Mouse (Mus musculus): ENCODE measurements around the gene Cnpy4. TPM values are rescaled to one million over a fixed set of nuclear protein-coding genes. Genes with fewer than 3 reads are reported as not detected.

The Cnpy4 gene
- 59.5 and 60.5 TPM in 2 replicates for polyA plus RNA-seq (2015; fragmentation: Nextera tagmentation; extraction: Ambion mirVana)

GRCm38 (mm10) chr5:138186950-138187638 lies at the start of gene Cnpy4, which contains the start of gene Taf6:
TSS of gene Cnpy4 (plus strand) at chr5:138187485.
TSS of gene Taf6 (minus strand) at chr5:138187451.
- ATAC-seq (ENCODE audit: low read depth) = peak; percentile 90
- Histone ChIP-seq H3K4me1 (replicated peaks; ENCODE audit: control insufficient read depth, insufficient read depth, low read length) (peaks cover 14% of the 10 kb centered on the region), H3K9ac (ENCODE audit: low read length) (peak within 1 kb of the TSS; percentile 76), H3K9me3 (ENCODE audit: control insufficient read depth, low read length) (no peaks in the 10 kb centered on the region), H3K27me3 (ENCODE audit: control insufficient read depth, insufficient read depth, low read depth, low read length) (no peaks in the 10 kb centered on the region), H3K36me3 (ENCODE audit: control insufficient read depth, insufficient read depth, low read length) (peaks cover 10% of the 10 kb centered on the region), H3K4me3 (ENCODE audit: low read length) (peak within 1 kb of the TSS; percentile 84), H3K27ac (ENCODE audit: low read length) (peak within 1 kb of the TSS; percentile 47), H3K4me2 (ENCODE audit: low read depth, low read length) (peak within 1 kb of the TSS; percentile 68)
- WGBS = 0% methylated on average over 31 of the region's 31 CpGs

GRCm38 (mm10) chr5:138137935-138138549 lies 49.2 kb upstream of the Cnpy4 start:
- no peak for ATAC-seq (ENCODE audit: low read depth)
- 53% methylated on average over 8 of the region's 8 CpGs for WGBS

GRCm38 (mm10) chr5:138138585-138138984 lies 48.7 kb upstream of the Cnpy4 start:
- Histone ChIP-seq H3K9me3 (ENCODE audit: control insufficient read depth, low read length) (no peaks in the 10 kb centered on the region), H3K4me1 (replicated peaks; ENCODE audit: control insufficient read depth, insufficient read depth, low read length) (no peaks in the 10 kb centered on the region), H3K4me2 (ENCODE audit: low read depth, low read length) (no peak overlapping the region), H3K36me3 (ENCODE audit: control insufficient read depth, insufficient read depth, low read length) (peaks cover 15% of the 10 kb centered on the region), H3K9ac (ENCODE audit: low read length) (no peak overlapping the region), H3K27me3 (ENCODE audit: control insufficient read depth, insufficient read depth, low read depth, low read length) (no peaks in the 10 kb centered on the region), H3K4me3 (ENCODE audit: low read length) (no peak overlapping the region), H3K27ac (ENCODE audit: low read length) (no peak overlapping the region)
- ATAC-seq (ENCODE audit: low read depth) = no peak
- 73% methylated on average over 4 of the region's 4 CpGs for WGBS

More at GRCm38 (mm10) chr5:138137935-138138549, 49.2 kb upstream of the Cnpy4 start:
- Histone ChIP-seq H3K4me3 (ENCODE audit: low read length) (no peak overlapping the region), H3K4me2 (ENCODE audit: low read depth, low read length) (no peak overlapping the region), H3K9me3 (ENCODE audit: control insufficient read depth, low read length) (no peaks in the 10 kb centered on the region), H3K27me3 (ENCODE audit: control insufficient read depth, insufficient read depth, low read depth, low read length) (no peaks in the 10 kb centered on the region), H3K27ac (ENCODE audit: low read length) (no peak overlapping the region), H3K9ac (ENCODE audit: low read length) (no peak overlapping the region), H3K36me3 (ENCODE audit: control insufficient read depth, insufficient read depth, low read length) (peaks cover 21% of the 10 kb centered on the region), H3K4me1 (replicated peaks; ENCODE audit: control insufficient read depth, insufficient read depth, low read length) (no peaks in the 10 kb centered on the region)

- Histone ChIP-seq H3K27ac (ENCODE audit: low read length) (no peak overlapping the region), H3K4me1 (replicated peaks; ENCODE audit: control insufficient read depth, insufficient read depth, low read length) (peaks cover 7% of the 10 kb centered on the region), H3K36me3 (ENCODE audit: control insufficient read depth, insufficient read depth, low read length) (peaks cover 9% of the 10 kb centered on the region), H3K9ac (ENCODE audit: low read length) (peak overlapping the region; percentile 97), H3K9me3 (ENCODE audit: control insufficient read depth, low read length) (no peaks in the 10 kb centered on the region), H3K4me3 (ENCODE audit: low read length) (peak overlapping the region; percentile 91), H3K27me3 (ENCODE audit: control insufficient read depth, insufficient read depth, low read depth, low read length) (no peaks in the 10 kb centered on the region), H3K4me2 (ENCODE audit: low read depth, low read length) (peak overlapping the region; percentile 74)
- 54% methylated on average over 3 of the region's 3 CpGs for WGBS
- no peak for ATAC-seq (ENCODE audit: low read depth)
These were observed 32.9 kb upstream of the Cnpy4 start for GRCm38 (mm10) chr5:138154390-138154789.

DNA sequence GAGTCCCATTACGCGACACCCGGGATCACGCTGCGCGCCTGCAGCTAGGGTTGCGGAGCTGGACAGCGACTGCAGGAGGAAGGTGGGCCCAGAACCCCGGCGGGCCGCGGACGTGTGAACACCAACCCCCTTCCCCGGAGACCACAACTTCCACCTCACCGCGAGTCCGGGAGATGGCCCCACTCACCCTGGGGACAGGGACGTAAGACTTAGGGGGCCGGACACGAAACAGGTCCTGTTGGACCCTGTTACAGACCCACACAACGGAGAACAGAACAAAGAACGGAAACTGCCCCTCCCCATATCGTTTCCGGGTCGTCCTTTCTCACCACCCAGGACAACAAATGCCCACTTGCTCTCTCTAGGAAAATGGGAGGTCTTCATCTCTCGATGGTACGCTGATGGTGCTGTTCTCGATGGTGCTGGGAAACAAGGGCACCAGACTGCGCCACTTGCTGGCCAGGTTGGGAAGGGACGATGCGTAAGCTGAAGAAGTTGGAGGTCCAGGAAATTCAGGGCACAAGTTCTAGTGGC lies 31.8 kb upstream of the Cnpy4 start, which contains the start of gene Zfp113:
Gene Zfp113, minus strand, starts transcription at position 302 of the 534 bp plus-strand sequence.
- Histone ChIP-seq H3K4me3 (ENCODE audit: low read length) (peak within 1 kb of the TSS; percentile 91), H3K27ac (ENCODE audit: low read length) (peak within 1 kb of the TSS; percentile 93), H3K4me2 (ENCODE audit: low read depth, low read length) (peak within 1 kb of the TSS; percentile 74), H3K27me3 (ENCODE audit: control insufficient read depth, insufficient read depth, low read depth, low read length) (no peaks in the 10 kb centered on the region), H3K9ac (ENCODE audit: low read length) (peak within 1 kb of the TSS; percentile 97), H3K9me3 (ENCODE audit: control insufficient read depth, low read length) (no peaks in the 10 kb centered on the region), H3K36me3 (ENCODE audit: control insufficient read depth, insufficient read depth, low read length) (peaks cover 6% of the 10 kb centered on the region), H3K4me1 (replicated peaks; ENCODE audit: control insufficient read depth, insufficient read depth, low read length) (peaks cover 10% of the 10 kb centered on the region)
- peak; percentile 97 for ATAC-seq (ENCODE audit: low read depth)
- under 1% methylated on average over 31 of the region's 31 CpGs for WGBS

DNA sequence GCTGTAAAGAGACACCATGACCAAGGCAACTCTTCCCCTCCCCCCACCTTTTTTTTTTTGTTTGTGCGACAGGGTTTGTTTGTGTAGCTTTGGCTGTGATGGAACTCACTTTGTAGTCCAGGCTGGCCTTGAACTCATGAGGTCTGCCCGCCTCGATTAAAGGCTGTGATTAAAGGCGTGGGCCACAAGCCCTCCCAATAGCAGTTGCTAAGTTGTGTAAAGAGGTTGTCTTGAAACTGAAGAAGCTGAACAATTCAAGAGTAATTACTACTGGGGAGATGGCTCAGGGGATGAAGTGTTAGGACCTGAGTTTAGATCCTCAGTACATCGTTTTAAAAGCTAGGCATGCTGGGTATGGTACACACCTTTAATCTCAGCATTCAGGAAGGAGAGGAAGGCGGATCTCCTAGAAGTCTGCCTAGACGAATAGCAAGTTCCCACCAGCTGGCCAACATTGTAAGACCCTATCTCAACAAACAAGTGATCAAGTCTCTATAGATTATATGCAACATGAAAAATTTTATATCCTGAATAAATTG lies 27.0 kb upstream of the Cnpy4 start:
- Histone ChIP-seq H3K9me3 (ENCODE audit: control insufficient read depth, low read length) (no peaks in the 10 kb centered on the region), H3K4me3 (ENCODE audit: low read length) (peak overlapping the region; percentile 91), H3K4me1 (replicated peaks; ENCODE audit: control insufficient read depth, insufficient read depth, low read length) (peaks cover 8% of the 10 kb centered on the region; the same call in 1 of the 2 replicates), H3K4me2 (ENCODE audit: low read depth, low read length) (peak overlapping the region; percentile 64), H3K9ac (ENCODE audit: low read length) (peak overlapping the region; percentile 86), H3K27me3 (ENCODE audit: control insufficient read depth, insufficient read depth, low read depth, low read length) (no peaks in the 10 kb centered on the region), H3K36me3 (ENCODE audit: control insufficient read depth, insufficient read depth, low read length) (peaks cover 24% of the 10 kb centered on the region), H3K27ac (ENCODE audit: low read length) (peak overlapping the region; percentile 12)
- WGBS = 66% methylated on average over 7 of the region's 7 CpGs
- no peak for ATAC-seq (ENCODE audit: low read depth)

GRCm38 (mm10) chr5:138160842-138161665 lies 26.2 kb upstream of the Cnpy4 start, which contains the start of gene Cops6:
TSS of gene Cops6 (plus strand) at chr5:138161071.
- peaks cover 31% of the 10 kb centered on the region for H3K36me3 ChIP-seq (ENCODE audit: control insufficient read depth, insufficient read depth, low read length)
- H3K4me1 ChIP-seq (replicated peaks; ENCODE audit: control insufficient read depth, insufficient read depth, low read length) = peaks cover 8% of the 10 kb centered on the region; the same call in 1 of the 2 replicates
- H3K9me3 ChIP-seq (ENCODE audit: control insufficient read depth, low read length) = no peaks in the 10 kb centered on the region
- under 1% methylated on average over 42 of the region's 42 CpGs for whole genome bisulfite sequencing
- peak; percentile 97 for ATAC-seq (ENCODE audit: low read depth)
- H3K4me2 ChIP-seq (ENCODE audit: low read depth, low read length) = peak within 1 kb of the TSS; percentile 79
- no peaks in the 10 kb centered on the region for H3K27me3 ChIP-seq (ENCODE audit: control insufficient read depth, insufficient read depth, low read depth, low read length)
- H3K27ac ChIP-seq (ENCODE audit: low read length) = peak within 1 kb of the TSS; percentile 72
- H3K4me3 ChIP-seq (ENCODE audit: low read length) = peak within 1 kb of the TSS; percentile 91
- peak within 1 kb of the TSS; percentile 86 for H3K9ac ChIP-seq (ENCODE audit: low read length)

DNA sequence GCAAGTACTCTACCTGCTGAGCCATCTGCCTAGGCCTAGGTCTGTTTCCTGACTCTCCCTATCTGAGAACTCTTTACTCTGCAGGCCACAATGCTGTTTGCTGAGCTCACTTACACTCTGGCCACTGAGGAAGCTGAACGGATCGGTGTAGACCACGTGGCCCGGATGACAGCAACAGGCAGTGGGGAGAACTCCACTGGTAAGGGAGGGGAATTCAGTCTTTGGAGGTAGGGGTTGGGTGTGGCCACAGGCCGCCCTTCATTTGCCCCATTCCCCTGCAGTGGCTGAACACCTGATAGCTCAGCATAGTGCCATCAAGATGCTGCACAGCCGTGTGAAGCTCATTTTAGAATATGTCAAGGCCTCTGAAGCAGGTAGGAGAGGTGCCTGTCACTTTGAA lies 24.2 kb upstream of the Cnpy4 start:
- Histone ChIP-seq H3K4me2 (ENCODE audit: low read depth, low read length) (no peak overlapping the region), H3K9ac (ENCODE audit: low read length) (no peak overlapping the region), H3K36me3 (ENCODE audit: control insufficient read depth, insufficient read depth, low read length) (peaks cover 49% of the 10 kb centered on the region), H3K4me3 (ENCODE audit: low read length) (no peak overlapping the region), H3K27me3 (ENCODE audit: control insufficient read depth, insufficient read depth, low read depth, low read length) (no peaks in the 10 kb centered on the region), H3K9me3 (ENCODE audit: control insufficient read depth, low read length) (no peaks in the 10 kb centered on the region), H3K27ac (ENCODE audit: low read length) (no peak overlapping the region), H3K4me1 (replicated peaks; ENCODE audit: control insufficient read depth, insufficient read depth, low read length) (peaks cover 8% of the 10 kb centered on the region; the same call in 1 of the 2 replicates)
- 62% methylated on average over 6 of the region's 6 CpGs for WGBS
- no peak for ATAC-seq (ENCODE audit: low read depth)

Data from lung, embryonic 16.5 days (tissue).